Mouse (Mus musculus) cerebellum, adult 2 months (tissue): ENCODE results near the gene Tdrd7.

Experiments
- CTCF ChIP-seq: fragments of 200-500 bp; IDR thresholded peaks from 2 replicates; pipeline ENCODE4 v1.5.1; 2011; ENCODE audit warnings: low read depth, mild to moderate bottlenecking, control low read depth, low read length, moderate library complexity, borderline replicate concordance; ENCODE audit not compliant: insufficient read depth
- POLR2A ChIP-seq: fragments of 200-500 bp; IDR thresholded peaks from 2 replicates; pipeline ENCODE4 v1.6.1; 2011; ENCODE audit warnings: low read length, control low read depth, borderline replicate concordance; ENCODE audit not compliant: insufficient read depth

DNA sequence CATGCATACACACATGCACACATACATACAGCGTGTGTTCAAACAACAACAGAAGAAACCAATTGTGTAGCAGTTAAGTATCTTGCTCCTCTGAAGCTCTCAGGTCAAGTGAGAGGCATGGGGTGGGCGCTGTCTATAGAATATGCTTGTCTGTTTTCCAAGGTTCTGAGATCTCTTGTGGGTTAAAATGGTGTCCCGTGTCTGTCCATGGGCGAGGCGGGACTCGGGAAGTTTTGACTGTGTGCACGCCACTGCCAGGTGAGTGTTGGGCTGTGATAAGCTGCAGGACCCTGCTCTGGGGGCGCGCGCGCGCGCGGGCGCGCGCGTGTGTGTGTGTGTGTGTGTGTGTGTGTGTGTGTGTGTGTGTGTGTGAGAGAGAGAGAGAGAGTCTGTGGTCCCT lies 13.3 kb upstream of the Tdrd7 start:
- no peak for TF ChIP-seq POLR2A
- TF ChIP-seq CTCF, result no peak
